27 mouse cellular contexts compared by ENCODE assay signal in genomic region chr1:43633246-43633645, GRCm38 (mm10).
DNase-seq lines count a peak whose midpoint lies in the region; ATAC-seq lines count a peak whose summit lies in the region.
"Had no signal": no experiment of that assay in that cellular context is flagged by ENCODE, and none has a peak within 500 bp of the region (broad histone marks: within the 10 kb centered on the region; RNA-seq: fewer than 3 reads in every experiment).

No protein-coding gene starts in this region.

- no peak overlapping the region for H3K4me3 ChIP-seq in forebrain, embryonic 14.5 days (ENCODE audit: low read depth, low read length)
- no peak overlapping the region for H3K4me3 ChIP-seq in forebrain, embryonic 12.5 days (replicated peaks)
- H3K4me3 ChIP-seq in midbrain, embryonic 14.5 days (replicated peaks; ENCODE audit: low read depth, low read length): no peak overlapping the region
- no peak overlapping the region for H3K4me3 ChIP-seq in midbrain, embryonic 10.5 days
- H3K4me3 ChIP-seq in liver, embryonic 11.5 days (ENCODE audit: low read depth, low read length): no peak overlapping the region
- H3K4me3 ChIP-seq: embryonic facial prominence, embryonic 10.5 days; embryonic facial prominence, embryonic 13.5 days; erythroblast, embryonic 14.5 days; forebrain, embryonic 13.5 days; gastrocnemius, adult 2 months; heart, embryonic 13.5 days; hindbrain, embryonic 15.5 days; intestine, embryonic 15.5 days had no signal

- no peaks in the 10 kb centered on the region for H3K36me3 ChIP-seq in forebrain, embryonic 14.5 days (ENCODE audit: control insufficient read depth, insufficient read depth, low read length)
- no peaks in the 10 kb centered on the region for H3K36me3 ChIP-seq in forebrain, embryonic 12.5 days (replicated peaks)
- H3K36me3 ChIP-seq in midbrain, embryonic 14.5 days (ENCODE audit: control insufficient read depth, insufficient read depth, low read length): no peaks in the 10 kb centered on the region
- H3K36me3 ChIP-seq in midbrain, embryonic 10.5 days: no peaks in the 10 kb centered on the region
- H3K36me3 ChIP-seq in liver, embryonic 11.5 days (ENCODE audit: control insufficient read depth, insufficient read depth, low read length): no peaks in the 10 kb centered on the region
- H3K36me3 ChIP-seq: embryonic facial prominence, embryonic 10.5 days; embryonic facial prominence, embryonic 13.5 days; G1E; heart, embryonic 13.5 days; hindbrain, embryonic 15.5 days; intestine, embryonic 15.5 days had no signal

- H3K9me3 ChIP-seq in forebrain, embryonic 14.5 days (replicated peaks; ENCODE audit: control insufficient read depth, low read length): no peaks in the 10 kb centered on the region
- no peaks in the 10 kb centered on the region for H3K9me3 ChIP-seq in forebrain, embryonic 12.5 days
- H3K9me3 ChIP-seq in midbrain, embryonic 14.5 days (ENCODE audit: control insufficient read depth, low read length): no peaks in the 10 kb centered on the region
- H3K9me3 ChIP-seq in midbrain, embryonic 10.5 days (replicated peaks): no peaks in the 10 kb centered on the region
- no peaks in the 10 kb centered on the region for H3K9me3 ChIP-seq in liver, embryonic 11.5 days (ENCODE audit: control insufficient read depth, low read length)
- H3K9me3 ChIP-seq: embryonic facial prominence, embryonic 10.5 days; embryonic facial prominence, embryonic 13.5 days; forebrain, embryonic 13.5 days; G1E; heart, embryonic 13.5 days; hindbrain, embryonic 15.5 days; intestine, embryonic 15.5 days had no signal

- H3K4me2 ChIP-seq in forebrain, embryonic 14.5 days (ENCODE audit: low read length): no peak overlapping the region
- no peak overlapping the region for H3K4me2 ChIP-seq in forebrain, embryonic 12.5 days
- no peak overlapping the region for H3K4me2 ChIP-seq in midbrain, embryonic 14.5 days (ENCODE audit: low read length)
- H3K4me2 ChIP-seq in liver, embryonic 11.5 days: no peak overlapping the region
- H3K4me2 ChIP-seq: embryonic facial prominence, embryonic 13.5 days; forebrain, embryonic 13.5 days; heart, embryonic 13.5 days; hindbrain, embryonic 15.5 days; intestine, embryonic 15.5 days had no signal

- H3K9ac ChIP-seq in forebrain, embryonic 14.5 days (ENCODE audit: low read length): no peak overlapping the region
- no peak overlapping the region for H3K9ac ChIP-seq in forebrain, embryonic 12.5 days
- H3K9ac ChIP-seq in midbrain, embryonic 14.5 days (replicated peaks; ENCODE audit: low read length): no peak overlapping the region
- no peak overlapping the region for H3K9ac ChIP-seq in liver, embryonic 11.5 days (ENCODE audit: low read depth, low read length)
- H3K9ac ChIP-seq: embryonic facial prominence, embryonic 13.5 days; forebrain, embryonic 13.5 days; forebrain, postnatal 0 days; heart, embryonic 13.5 days; hindbrain, embryonic 15.5 days; intestine, embryonic 15.5 days had no signal

- 9% methylated on average over 3 of the region's 3 CpGs for WGBS in forebrain, embryonic 14.5 days
- WGBS in forebrain, embryonic 12.5 days: 24% methylated on average over 3 of the region's 3 CpGs
- 30% methylated on average over 3 of the region's 3 CpGs for WGBS in midbrain, embryonic 14.5 days
- 47% methylated on average over 3 of the region's 3 CpGs for WGBS in midbrain, embryonic 10.5 days
- WGBS in liver, embryonic 11.5 days: 60% methylated on average over 3 of the region's 3 CpGs

- no peaks in the 10 kb centered on the region for H3K4me1 ChIP-seq in forebrain, embryonic 14.5 days (ENCODE audit: control insufficient read depth, insufficient read depth, low read length)
- H3K4me1 ChIP-seq in forebrain, embryonic 12.5 days: 0 out of 2 replicates have a peak, but pooled peaks cover 7% of the 10 kb centered on the region
- H3K4me1 ChIP-seq in midbrain, embryonic 14.5 days (ENCODE audit: control insufficient read depth, insufficient read depth, low read length): no peaks in the 10 kb centered on the region
- H3K4me1 ChIP-seq in midbrain, embryonic 10.5 days: peaks cover 9% of the 10 kb centered on the region
- H3K4me1 ChIP-seq in liver, embryonic 11.5 days (replicated peaks; ENCODE audit: control insufficient read depth, insufficient read depth, low read length): no peaks in the 10 kb centered on the region
- H3K4me1 ChIP-seq: embryonic facial prominence, embryonic 10.5 days; embryonic facial prominence, embryonic 13.5 days; heart, embryonic 13.5 days; intestine, embryonic 15.5 days had no signal

- ATAC-seq in forebrain, embryonic 14.5 days: no peak
- ATAC-seq in forebrain, embryonic 12.5 days (ENCODE audit: low FRiP score): no peak
- no peak for ATAC-seq in midbrain, embryonic 14.5 days (ENCODE audit: low FRiP score, low TSS enrichment)
- no peak for ATAC-seq in liver, embryonic 11.5 days (replicated peaks; ENCODE audit: low FRiP score)
- ATAC-seq: forebrain, embryonic 13.5 days; forebrain, postnatal 0 days; intestine, embryonic 15.5 days had no signal

- no peak overlapping the region for H3K27ac ChIP-seq in forebrain, embryonic 14.5 days (ENCODE audit: low read depth, low read length)
- no peak overlapping the region for H3K27ac ChIP-seq in forebrain, embryonic 12.5 days
- no peak overlapping the region for H3K27ac ChIP-seq in midbrain, embryonic 14.5 days (replicated peaks; ENCODE audit: low read depth, low read length)
- no peak overlapping the region for H3K27ac ChIP-seq in midbrain, embryonic 10.5 days (replicated peaks)
- no peak overlapping the region for H3K27ac ChIP-seq in liver, embryonic 11.5 days (ENCODE audit: low read depth, low read length)
- H3K27ac ChIP-seq: embryonic facial prominence, embryonic 10.5 days; embryonic facial prominence, embryonic 13.5 days; forebrain, embryonic 13.5 days; gastrocnemius, adult 2 months; heart, embryonic 13.5 days; hindbrain, embryonic 15.5 days; intestine, embryonic 15.5 days had no signal

- no peaks in the 10 kb centered on the region for H3K27me3 ChIP-seq in forebrain, embryonic 14.5 days (replicated peaks; ENCODE audit: control insufficient read depth, insufficient read depth, low read length)
- no peaks in the 10 kb centered on the region for H3K27me3 ChIP-seq in forebrain, embryonic 12.5 days
- H3K27me3 ChIP-seq in midbrain, embryonic 14.5 days (ENCODE audit: control insufficient read depth, insufficient read depth, low read length): no peaks in the 10 kb centered on the region
- H3K27me3 ChIP-seq in midbrain, embryonic 10.5 days (ENCODE audit: low read depth, poor library complexity, severe bottlenecking): no peaks in the 10 kb centered on the region
- no peaks in the 10 kb centered on the region for H3K27me3 ChIP-seq in liver, embryonic 11.5 days (replicated peaks; ENCODE audit: control insufficient read depth, insufficient read depth, low read length)
- H3K27me3 ChIP-seq: CH12.LX; embryonic facial prominence, embryonic 13.5 days; forebrain, embryonic 13.5 days; heart, embryonic 13.5 days; hindbrain, embryonic 15.5 days; intestine, embryonic 15.5 days had no signal

- peak; percentile 11 for DNase-seq in forebrain, embryonic 14.5 days (ENCODE audit: low spot score)
- peak; percentile 7 for DNase-seq in midbrain, embryonic 14.5 days
- no peak for DNase-seq in midbrain, embryonic 10.5 days (ENCODE audit: low spot score)
- peak; percentile 22 for DNase-seq in retina, embryonic 14.5 days (ENCODE audit: low spot score)
- no peak for DNase-seq in liver, embryonic 11.5 days (ENCODE audit: low spot score)
- DNase-seq: adrenal gland, adult 2 months; adrenal gland, postnatal 14 days; cerebellum, adult 11-12 months; cerebellum, adult 8-10 months; cerebellum, postnatal 36 days; embryo, embryonic 11 days; forebrain, postnatal 0 days; gastrocnemius, adult 2 months; gastrocnemius, postnatal 14 days; heart, adult 11 months; heart, postnatal 14 days; heart, postnatal 4 days had no signal

Comparison
In these comparisons a context has a peak if more than half of its experiments do, and no peak if none do; other contexts are left out.
1. DNase-seq: peak in forebrain, embryonic 14.5 days (single experiment), midbrain, embryonic 14.5 days (single experiment) and retina, embryonic 14.5 days (single experiment); none in midbrain, embryonic 10.5 days (single experiment) and liver, embryonic 11.5 days (single experiment).